Mouse (Mus musculus): ENCODE results near the gene Cnot2. TPM values are rescaled to one million over a fixed set of nuclear protein-coding genes. Genes with fewer than 3 reads are reported as not detected.

The Cnot2 gene
- total RNA-seq, 2 experiments from 2014 or later: 94.5 to 122 TPM

- no peak for ATAC-seq (replicated peaks; ENCODE audit: low FRiP score, low TSS enrichment, poor library complexity, severe bottlenecking)
Observed at GRCm38 (mm10) chr10:116444826-116445225, 136.5 kb downstream of the Cnot2 start.

GRCm38 (mm10) chr10:116444371-116444770, 136.9 kb downstream of the Cnot2 start:
- ATAC-seq (replicated peaks; ENCODE audit: low FRiP score, low TSS enrichment, poor library complexity, severe bottlenecking): no peak

- no peak for ATAC-seq (replicated peaks; ENCODE audit: low FRiP score, low TSS enrichment, poor library complexity, severe bottlenecking)
Observed at GRCm38 (mm10) chr10:116440946-116441345, 140.4 kb downstream of the Cnot2 start.

GRCm38 (mm10) chr10:116440088-116440487, 141.2 kb downstream of the Cnot2 start:
- peak; percentile 55; the same call in 1 of the 2 replicates for ATAC-seq (replicated peaks; ENCODE audit: low FRiP score, low TSS enrichment, poor library complexity, severe bottlenecking)

GRCm38 (mm10) chr10:116435455-116435854, 145.9 kb downstream of the Cnot2 start:
- ATAC-seq (replicated peaks; ENCODE audit: low FRiP score, low TSS enrichment, poor library complexity, severe bottlenecking): no peak

Other genes with a start within 250 kb of the Cnot2 start
- not detected in 2 replicates for gene Kcnmb4, start 107.6 kb downstream of the Cnot2 start, total RNA-seq (2014; fragmentation: Nextera tagmentation)
- gene Kcnmb4, start 107.6 kb downstream of the Cnot2 start, total RNA-seq (2017): not detected in 2 replicates

Measured in megakaryocyte-erythroid progenitor cell, adult 5-6 weeks (primary cell).